ENCODE assay signal across 8 mouse cellular contexts in the genomic region with DNA sequence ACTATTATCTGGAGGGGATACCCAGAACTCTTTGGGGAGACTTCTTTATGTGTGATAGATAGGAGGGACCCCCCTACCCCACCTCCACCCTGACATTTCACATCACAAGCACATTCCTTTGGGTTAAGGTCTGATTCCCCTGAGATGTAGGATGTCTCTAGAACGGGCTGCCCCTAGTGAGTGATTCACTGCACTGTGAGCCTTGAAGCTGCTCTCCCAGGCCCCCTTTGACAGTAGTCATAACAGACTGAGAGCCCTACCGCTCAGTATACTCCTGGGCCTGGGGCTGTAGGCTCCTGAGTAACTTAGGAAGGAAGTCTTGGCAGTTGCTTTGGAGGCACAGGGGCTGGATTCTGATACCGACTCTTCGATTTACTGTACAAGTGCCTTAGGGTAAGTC. TPM values are rescaled to one million over a fixed set of nuclear protein-coding genes. Genes with fewer than 3 reads are reported as not detected.
DNase-seq lines count a peak whose midpoint lies in the region; ATAC-seq lines count a peak whose summit lies in the region.

No protein-coding gene starts in this region.

- H3K27ac ChIP-seq in lung, embryonic 16.5 days (ENCODE audit: low read length), result no peak overlapping the region
- H3K27ac ChIP-seq in forebrain, embryonic 14.5 days (ENCODE audit: low read depth, low read length), result no peak overlapping the region
- no peak overlapping the region for H3K27ac ChIP-seq in limb, embryonic 12.5 days
- H3K27ac ChIP-seq in neural tube, embryonic 15.5 days (replicated peaks), result no peak overlapping the region

- H3K4me1 ChIP-seq in lung, embryonic 16.5 days (replicated peaks; ENCODE audit: control insufficient read depth, insufficient read depth, low read length), result peaks cover 13% of the 10 kb centered on the region
- H3K4me1 ChIP-seq in forebrain, embryonic 14.5 days (ENCODE audit: control insufficient read depth, insufficient read depth, low read length), result no peaks in the 10 kb centered on the region
- peaks cover 34% of the 10 kb centered on the region for H3K4me1 ChIP-seq in limb, embryonic 12.5 days (replicated peaks)
- H3K4me1 ChIP-seq in neural tube, embryonic 15.5 days, result peaks cover 30% of the 10 kb centered on the region

- DNase-seq in lung, postnatal 14 days, result no peak
- no peak for DNase-seq in forebrain, embryonic 14.5 days (ENCODE audit: low spot score)
- DNase-seq in ovary, postnatal 14 days (ENCODE audit: low spot score), result no peak
- DNase-seq in spleen, adult 12 weeks (ENCODE audit: low spot score), result no peak
- DNase-seq in cerebellum, adult 9-11 months, result no peak

- peak overlapping the region; percentile 93 for H3K4me2 ChIP-seq in lung, embryonic 16.5 days (ENCODE audit: low read depth, low read length)
- peak overlapping the region; percentile 83 for H3K4me2 ChIP-seq in forebrain, embryonic 14.5 days (ENCODE audit: low read length)
- peak overlapping the region; percentile 79 for H3K4me2 ChIP-seq in limb, embryonic 12.5 days
- H3K4me2 ChIP-seq in neural tube, embryonic 15.5 days, result peak overlapping the region; percentile 94

- 40% methylated on average over 4 of the region's 4 CpGs for WGBS in lung, embryonic 16.5 days
- WGBS in forebrain, embryonic 14.5 days, result 71% methylated on average over 4 of the region's 4 CpGs
- WGBS in limb, embryonic 12.5 days, result 54% methylated on average over 4 of the region's 4 CpGs
- WGBS in neural tube, embryonic 15.5 days, result 58% methylated on average over 4 of the region's 4 CpGs

- ATAC-seq in lung, embryonic 16.5 days (ENCODE audit: low read depth), result 0 out of 2 replicates have a peak, but pooled peaks have one; percentile 8
- ATAC-seq in forebrain, embryonic 14.5 days, result no peak
- no peak for ATAC-seq in limb, embryonic 12.5 days (ENCODE audit: insufficient number of reproducible peaks, insufficient read depth, low FRiP score, low TSS enrichment, low read depth)
- no peak for ATAC-seq in neural tube, embryonic 15.5 days (ENCODE audit: low FRiP score)

- no peaks in the 10 kb centered on the region for H3K9me3 ChIP-seq in lung, embryonic 16.5 days (ENCODE audit: control insufficient read depth, low read length)
- no peaks in the 10 kb centered on the region for H3K9me3 ChIP-seq in forebrain, embryonic 14.5 days (replicated peaks; ENCODE audit: control insufficient read depth, low read length)
- H3K9me3 ChIP-seq in limb, embryonic 12.5 days, result no peaks in the 10 kb centered on the region
- H3K9me3 ChIP-seq in neural tube, embryonic 15.5 days (replicated peaks), result no peaks in the 10 kb centered on the region

- no peaks in the 10 kb centered on the region for H3K36me3 ChIP-seq in lung, embryonic 16.5 days (ENCODE audit: control insufficient read depth, insufficient read depth, low read length)
- no peaks in the 10 kb centered on the region for H3K36me3 ChIP-seq in forebrain, embryonic 14.5 days (ENCODE audit: control insufficient read depth, insufficient read depth, low read length)
- H3K36me3 ChIP-seq in limb, embryonic 12.5 days, result no peaks in the 10 kb centered on the region
- H3K36me3 ChIP-seq in neural tube, embryonic 15.5 days, result no peaks in the 10 kb centered on the region

- H3K4me3 ChIP-seq in lung, embryonic 16.5 days (ENCODE audit: low read length), result peak overlapping the region; percentile 62
- H3K4me3 ChIP-seq in forebrain, embryonic 14.5 days (ENCODE audit: low read depth, low read length), result peak overlapping the region; percentile 49
- peak overlapping the region; percentile 53 for H3K4me3 ChIP-seq in limb, embryonic 12.5 days (replicated peaks)
- peak overlapping the region; percentile 56 for H3K4me3 ChIP-seq in neural tube, embryonic 15.5 days (replicated peaks)

- H3K9ac ChIP-seq in lung, embryonic 16.5 days (ENCODE audit: low read length), result peak overlapping the region; percentile 66
- no peak overlapping the region for H3K9ac ChIP-seq in forebrain, embryonic 14.5 days (ENCODE audit: low read length)
- no peak overlapping the region for H3K9ac ChIP-seq in limb, embryonic 12.5 days (replicated peaks)
- H3K9ac ChIP-seq in neural tube, embryonic 15.5 days (replicated peaks), result peak overlapping the region; percentile 54

- no peaks in the 10 kb centered on the region for H3K27me3 ChIP-seq in lung, embryonic 16.5 days (ENCODE audit: control insufficient read depth, insufficient read depth, low read depth, low read length)
- H3K27me3 ChIP-seq in forebrain, embryonic 14.5 days (replicated peaks; ENCODE audit: control insufficient read depth, insufficient read depth, low read length), result 0 out of 2 replicates have a peak, but pooled peaks cover 5% of the 10 kb centered on the region
- H3K27me3 ChIP-seq in limb, embryonic 12.5 days, result peaks cover 29% of the 10 kb centered on the region
- H3K27me3 ChIP-seq in neural tube, embryonic 15.5 days (replicated peaks), result peaks cover 19% of the 10 kb centered on the region

RNA-seq across cellular contexts. Expression of a gene that starts 1.2 kb away (rescaled TPM):
- polyA plus RNA-seq in lung, embryonic 16.5 days (2015; fragmentation: Nextera tagmentation; extraction: Ambion mirVana), result 6.0 and 6.3 TPM in 2 replicates
- 2.3 and 3.0 TPM in 2 replicates for polyA plus RNA-seq in forebrain, embryonic 14.5 days (2014; fragmentation: Nextera tagmentation; extraction: Ambion mirVana)
- 2.3 and 4.6 TPM in 2 replicates for polyA plus RNA-seq in limb, embryonic 12.5 days (2016; fragmentation: Nextera tagmentation; extraction: Ambion mirVana)
- polyA plus RNA-seq in neural tube, embryonic 15.5 days (2015; fragmentation: Nextera tagmentation; extraction: Ambion mirVana), result 3.1 and 5.5 TPM in 2 replicates

RNA-seq across cellular contexts. Expression of a gene that starts 50.1 kb away (rescaled TPM):
- not detected in 2 replicates for polyA plus RNA-seq in lung, embryonic 16.5 days (2015; fragmentation: Nextera tagmentation; extraction: Ambion mirVana)
- polyA plus RNA-seq in forebrain, embryonic 14.5 days (2014; fragmentation: Nextera tagmentation; extraction: Ambion mirVana), result 0.10 and 0.16 TPM in 2 replicates
- polyA plus RNA-seq in limb, embryonic 12.5 days (2016; fragmentation: Nextera tagmentation; extraction: Ambion mirVana), result 0.08 TPM in 1 of 2 replicates, not detected in the other
- 0.28 and 0.37 TPM in 2 replicates for polyA plus RNA-seq in neural tube, embryonic 15.5 days (2015; fragmentation: Nextera tagmentation; extraction: Ambion mirVana)

Comparison
In these comparisons a context has a peak if more than half of its experiments do, and no peak if none do; other contexts are left out.
1. H3K9ac ChIP-seq: peak in lung, embryonic 16.5 days (single experiment) and neural tube, embryonic 15.5 days (single experiment); none in forebrain, embryonic 14.5 days (single experiment) and limb, embryonic 12.5 days (single experiment).
2. Peak in every context shown above with its lines, with median percentiles within 50 percentile points of each other: H3K4me2 ChIP-seq and H3K4me3 ChIP-seq.